Mouse (Mus musculus) heart, embryonic 11.5 days (tissue): ENCODE results near the gene Lgi1. TPM values are rescaled to one million over a fixed set of nuclear protein-coding genes. Genes with fewer than 3 reads are reported as not detected.

Source experiments
- ATAC-seq: fragments of 200-750 bp; cut with Nextera tagmentation; replicated peaks from 2 replicates; pipeline ENCODE4 v1.8.0; 2017; ENCODE audit warnings: moderate library complexity; ENCODE audit not compliant: insufficient number of reproducible peaks, low FRiP score, low TSS enrichment
- H3K27ac ChIP-seq: fragments of 300-500 bp; sonication (generic); 2 replicates; pipeline ENCODE4 v1.5.1; 2014; ENCODE audit warnings: mild to moderate bottlenecking, low read depth, low read length
- H3K27me3 ChIP-seq: fragments of 300-500 bp; sonication (generic); 2 replicates; pipeline ENCODE4 v1.6.1; 2014; ENCODE audit warnings: mild to moderate bottlenecking, low read length, mixed read lengths; ENCODE audit not compliant: control insufficient read depth, insufficient read depth
- H3K36me3 ChIP-seq: fragments of 300-500 bp; sonication (generic); 2 replicates; pipeline ENCODE4 v1.6.1; 2014; ENCODE audit warnings: mild to moderate bottlenecking, low read length, moderate library complexity, mixed read lengths; ENCODE audit not compliant: control insufficient read depth, insufficient read depth
- H3K4me1 ChIP-seq: fragments of 300-500 bp; sonication (generic); 2 replicates; pipeline ENCODE4 v1.6.1; 2014; ENCODE audit warnings: low read length; ENCODE audit not compliant: control insufficient read depth, insufficient read depth
- H3K4me2 ChIP-seq: fragments of 300-500 bp; sonication (generic); 2 replicates; pipeline ENCODE4 v1.6.1; 2014; ENCODE audit warnings: mild to moderate bottlenecking, moderate library complexity
- H3K4me3 ChIP-seq: fragments of 300-500 bp; sonication (generic); 2 replicates; pipeline ENCODE4 v1.5.1; 2014; ENCODE audit warnings: low read depth, low read length
- H3K9ac ChIP-seq: fragments of 300-500 bp; sonication (generic); 2 replicates; pipeline ENCODE4 v1.6.1; 2014; ENCODE audit warnings: mild to moderate bottlenecking, low read depth, low read length, moderate library complexity
- H3K9me3 ChIP-seq: fragments of 300-500 bp; sonication (generic); replicated peaks from 2 replicates; pipeline ENCODE4 v1.6.1; 2016; ENCODE audit warnings: low read length; ENCODE audit not compliant: control insufficient read depth
- WGBS: fragments of 180-500 bp; shearing (Covaris S2); extraction: QIAGEN DNeasy Blood & Tissue Kit; methylation state at CpG from one replicate; pipeline ENCODE4 v1.1.7; 2014; ENCODE audit not compliant: insufficient replicate concordance; 5-methylcytosine and 5-hydroxymethylcytosine counted together
- polyA plus RNA-seq: library from polyadenylated mRNA; unstranded; fragments of >200 nt; fragmentation: Nextera tagmentation; extraction: Ambion mirVana; gene quantifications from 2 replicates; pipeline ENCODE4 v1.2.1, GENCODE M21; 2014

The Lgi1 gene
- polyA plus RNA-seq, 1 experiment from 2014 or later: 0.31 TPM

DNA sequence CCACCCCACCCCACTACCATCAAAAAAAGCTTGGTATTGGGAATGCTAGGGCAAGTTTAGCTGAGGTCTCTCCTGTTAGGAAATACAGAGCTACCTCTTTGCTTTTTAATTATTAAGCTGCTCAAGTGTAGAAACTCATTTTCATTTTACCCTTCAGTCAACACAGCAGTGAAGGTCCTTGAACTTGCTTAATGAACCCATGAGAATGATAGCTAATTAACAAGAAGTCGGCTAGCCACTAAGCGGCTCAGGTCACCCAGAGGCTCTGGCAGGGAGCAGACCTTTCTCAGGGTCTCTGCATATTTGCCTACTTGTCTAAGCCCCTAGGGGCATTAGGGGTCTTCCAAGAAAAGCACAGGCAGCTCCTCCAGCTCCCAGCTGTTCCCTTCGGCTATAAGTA, 75.4 kb downstream of the Lgi1 start:
- WGBS: 75% methylated on average over 3 of the region's 3 CpGs
- Histone ChIP-seq H3K4me1 (no peaks in the 10 kb centered on the region), H3K9ac (no peak overlapping the region), H3K27ac (no peak overlapping the region), H3K36me3 (no peaks in the 10 kb centered on the region), H3K4me3 (no peak overlapping the region), H3K27me3 (no peaks in the 10 kb centered on the region), H3K9me3 (no peaks in the 10 kb centered on the region), H3K4me2 (no peak overlapping the region)
- no peak for ATAC-seq

DNA sequence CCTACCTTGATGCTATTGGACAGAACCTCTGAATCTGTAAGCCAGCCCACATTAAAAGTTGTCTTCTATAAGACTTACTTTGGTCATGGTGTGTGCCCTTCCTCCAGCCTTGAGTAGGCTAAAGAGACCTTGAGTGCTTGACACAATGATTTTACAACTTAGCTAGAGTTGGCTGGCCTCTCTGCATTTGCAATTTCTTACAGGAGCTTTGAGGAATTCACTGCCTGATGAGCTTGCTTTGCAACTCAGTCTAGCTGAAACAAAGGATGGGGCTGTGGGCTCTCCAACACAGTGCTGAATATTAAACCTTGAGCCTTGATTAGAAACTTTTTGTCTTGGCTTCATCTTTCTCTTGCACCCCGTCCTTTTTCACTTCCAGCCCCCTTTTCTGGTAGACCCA, 78.9 kb downstream of the Lgi1 start:
- no peaks in the 10 kb centered on the region for H3K4me1 ChIP-seq
- H3K27ac ChIP-seq: no peak overlapping the region
- 65% methylated on average over 1 of the region's 1 CpGs for WGBS
- H3K36me3 ChIP-seq: no peaks in the 10 kb centered on the region
- no peak overlapping the region for H3K4me2 ChIP-seq
- ATAC-seq: no peak
- no peaks in the 10 kb centered on the region for H3K27me3 ChIP-seq
- peaks cover 3% of the 10 kb centered on the region; the same call in 1 of the 2 replicates for H3K9me3 ChIP-seq
- H3K4me3 ChIP-seq: no peak overlapping the region
- no peak overlapping the region for H3K9ac ChIP-seq

DNA sequence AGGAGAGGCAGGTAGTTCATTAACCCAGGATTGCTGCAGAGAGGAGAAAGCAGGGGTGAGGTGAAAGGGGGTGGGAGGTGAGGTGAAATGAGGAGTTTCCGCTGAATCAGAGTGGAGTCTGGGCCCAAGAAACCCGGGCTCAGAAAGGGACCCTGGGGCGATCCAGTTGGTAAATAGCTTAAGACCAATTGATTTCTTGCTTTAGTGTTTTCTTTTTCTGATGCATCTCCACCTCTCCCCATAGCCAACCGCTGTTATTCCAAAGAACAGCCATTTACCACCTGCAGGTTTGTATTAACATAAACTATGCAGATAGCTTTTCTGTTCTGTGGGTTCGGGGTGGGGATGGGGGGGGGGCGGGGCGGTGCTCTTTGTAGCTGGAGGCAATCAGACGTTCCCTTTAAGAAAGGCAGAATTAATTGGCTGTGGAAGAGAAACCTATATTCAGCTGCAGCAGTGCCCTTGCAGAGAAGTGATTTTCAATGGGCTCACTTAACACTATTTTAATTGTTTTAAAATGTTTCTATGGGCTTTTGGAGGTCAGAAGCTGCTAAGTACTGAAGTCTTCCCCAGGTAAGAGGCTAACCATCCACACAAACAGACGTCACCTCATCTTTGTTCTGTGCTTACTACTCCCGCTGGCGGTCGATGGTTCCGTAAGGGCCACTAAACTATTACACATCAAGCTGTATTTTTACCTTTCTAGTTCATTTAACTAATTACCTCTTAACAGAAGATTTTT, 84.1 kb downstream of the Lgi1 start:
- 35% methylated on average over 13 of the region's 13 CpGs for WGBS
- no peak for ATAC-seq
- H3K27me3 ChIP-seq: no peaks in the 10 kb centered on the region
- no peak overlapping the region for H3K4me2 ChIP-seq
- H3K9ac ChIP-seq: no peak overlapping the region
- H3K36me3 ChIP-seq: no peaks in the 10 kb centered on the region
- no peaks in the 10 kb centered on the region for H3K4me1 ChIP-seq
- H3K4me3 ChIP-seq: no peak overlapping the region
- H3K27ac ChIP-seq: no peak overlapping the region
- peaks cover 3% of the 10 kb centered on the region; the same call in 1 of the 2 replicates for H3K9me3 ChIP-seq

DNA sequence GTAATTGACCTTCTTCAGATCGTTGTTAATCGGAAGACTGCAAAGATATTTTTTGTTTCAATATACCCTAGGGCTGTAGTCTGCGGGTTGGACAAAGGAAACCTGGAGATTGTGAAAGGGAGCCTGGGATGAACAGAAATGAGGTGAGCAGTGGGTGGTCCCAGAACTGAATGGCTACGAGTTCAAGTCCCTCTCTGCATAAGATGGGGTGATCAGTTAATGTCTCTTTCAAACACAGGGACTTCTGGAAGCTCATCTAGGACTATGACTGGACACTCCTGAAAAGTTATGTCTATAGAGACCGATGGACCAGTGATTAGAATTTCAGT, 84.6 kb downstream of the Lgi1 start:
- H3K9ac ChIP-seq: no peak overlapping the region
- H3K4me2 ChIP-seq: no peak overlapping the region
- H3K9me3 ChIP-seq: peaks cover 3% of the 10 kb centered on the region; the same call in 1 of the 2 replicates
- no peak overlapping the region for H3K27ac ChIP-seq
- ATAC-seq: no peak
- WGBS: 71% methylated on average over 5 of the region's 5 CpGs
- no peak overlapping the region for H3K4me3 ChIP-seq
- H3K27me3 ChIP-seq: no peaks in the 10 kb centered on the region
- H3K36me3 ChIP-seq: no peaks in the 10 kb centered on the region
- no peaks in the 10 kb centered on the region for H3K4me1 ChIP-seq

DNA sequence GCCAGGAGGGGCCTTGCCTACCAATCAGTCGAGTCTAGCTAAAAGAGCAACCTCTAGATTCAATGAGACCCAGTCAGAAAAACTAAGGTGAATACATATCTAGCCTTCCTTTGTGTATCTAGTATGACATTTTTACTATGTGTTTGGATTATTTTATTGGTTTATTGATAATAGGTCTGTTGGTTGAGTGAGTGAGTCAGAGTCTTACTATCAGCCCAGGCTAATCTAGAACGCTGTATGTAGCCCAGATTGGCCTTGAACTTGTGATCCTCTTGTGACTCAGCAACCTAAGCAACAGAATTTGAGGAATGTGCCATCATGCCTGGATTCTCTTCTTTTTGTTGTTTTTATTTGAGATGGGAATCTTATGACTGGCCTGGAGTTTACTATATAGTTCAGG, 86.9 kb downstream of the Lgi1 start:
- H3K9ac ChIP-seq: no peak overlapping the region
- H3K4me2 ChIP-seq: no peak overlapping the region
- no peak overlapping the region for H3K27ac ChIP-seq
- no peaks in the 10 kb centered on the region for H3K4me1 ChIP-seq
- H3K4me3 ChIP-seq: no peak overlapping the region
- ATAC-seq: no peak
- no peaks in the 10 kb centered on the region for H3K9me3 ChIP-seq
- WGBS: 82% methylated on average over 2 of the region's 2 CpGs
- H3K36me3 ChIP-seq: no peaks in the 10 kb centered on the region
- H3K27me3 ChIP-seq: no peaks in the 10 kb centered on the region

DNA sequence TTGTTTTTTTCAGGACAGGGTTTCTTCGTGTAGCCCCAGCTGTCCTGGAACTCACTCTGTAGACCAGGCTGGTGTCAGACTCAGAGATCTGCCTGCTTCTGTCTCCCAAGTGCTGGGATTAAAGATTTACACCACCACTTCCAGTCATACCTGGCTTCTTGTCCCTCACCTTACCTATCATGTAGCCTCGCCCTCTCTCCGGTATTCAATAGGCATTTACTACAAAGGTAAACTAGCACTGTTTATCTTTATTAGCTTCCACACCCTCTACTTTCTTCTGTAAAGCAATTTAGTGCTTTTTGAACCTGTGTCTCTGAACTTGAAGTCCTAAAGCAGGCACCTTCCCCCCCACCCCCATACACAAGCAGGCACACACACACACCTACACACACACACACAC, 87.4 kb downstream of the Lgi1 start:
- H3K27ac ChIP-seq: no peak overlapping the region
- no peak for ATAC-seq
- 83% methylated on average over 3 of the region's 3 CpGs for WGBS
- no peaks in the 10 kb centered on the region for H3K27me3 ChIP-seq
- no peaks in the 10 kb centered on the region for H3K9me3 ChIP-seq
- no peak overlapping the region for H3K4me3 ChIP-seq
- H3K4me2 ChIP-seq: no peak overlapping the region
- no peaks in the 10 kb centered on the region for H3K4me1 ChIP-seq
- no peak overlapping the region for H3K9ac ChIP-seq
- no peaks in the 10 kb centered on the region for H3K36me3 ChIP-seq

DNA sequence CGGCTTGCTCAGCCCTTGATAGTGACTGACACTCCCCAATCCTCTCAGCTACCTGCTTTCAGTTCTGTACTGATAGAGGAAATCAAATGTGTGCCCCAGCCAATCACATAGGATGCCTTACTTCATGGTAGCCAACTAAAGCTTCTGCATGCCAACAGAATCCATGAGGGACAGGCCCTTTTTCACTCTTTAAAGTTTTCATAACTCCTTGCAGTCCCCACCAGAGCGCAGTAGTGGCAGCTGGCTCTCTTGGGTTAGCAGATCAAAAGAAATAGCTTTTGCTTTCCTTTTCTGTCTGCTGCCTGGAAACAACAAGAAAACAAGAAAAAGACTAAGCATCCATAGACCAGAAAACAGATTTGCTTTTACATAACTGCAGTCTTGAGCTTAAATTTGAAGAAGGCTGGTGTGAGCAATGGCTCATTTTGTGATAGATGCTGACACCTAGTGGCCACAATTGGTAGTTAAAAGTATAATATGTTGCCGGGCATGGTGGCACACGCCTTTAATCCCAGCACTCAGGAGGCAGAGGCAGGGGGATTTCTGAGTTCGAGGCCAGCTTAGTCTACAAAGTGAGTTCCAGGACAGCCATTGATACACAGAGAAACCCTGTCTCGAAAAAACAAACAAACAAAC, 88.3 kb downstream of the Lgi1 start:
- no peak for ATAC-seq
- H3K4me2 ChIP-seq: no peak overlapping the region

DNA sequence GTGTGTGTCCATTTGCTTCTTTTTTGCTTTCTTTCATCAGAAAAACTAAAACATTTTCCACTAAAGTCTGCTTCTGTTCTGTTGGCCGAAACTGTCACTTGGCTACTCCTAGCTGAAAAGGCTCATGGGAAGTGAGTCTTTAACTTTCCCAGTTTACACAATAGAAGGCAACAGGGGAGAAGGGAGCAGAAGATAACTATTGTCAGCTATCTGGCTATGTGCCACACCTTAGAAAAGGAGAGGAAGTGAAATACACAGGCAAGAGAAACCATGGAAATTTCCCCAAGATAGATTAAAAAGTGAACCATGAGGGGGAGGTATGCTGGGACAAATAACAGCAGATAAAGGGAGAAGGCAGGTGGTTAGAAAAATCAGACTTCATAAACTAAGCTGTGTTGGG, 89.9 kb downstream of the Lgi1 start:
- WGBS: 67% methylated on average over 1 of the region's 1 CpGs
- no peaks in the 10 kb centered on the region for H3K9me3 ChIP-seq
- no peak for ATAC-seq
- no peak overlapping the region for H3K4me2 ChIP-seq
- H3K27me3 ChIP-seq: no peaks in the 10 kb centered on the region
- H3K27ac ChIP-seq: no peak overlapping the region
- H3K9ac ChIP-seq: no peak overlapping the region
- no peak overlapping the region for H3K4me3 ChIP-seq
- H3K4me1 ChIP-seq: no peaks in the 10 kb centered on the region
- no peaks in the 10 kb centered on the region for H3K36me3 ChIP-seq

More for the DNA sequence above, 88.3 kb downstream of the Lgi1 start:
- no peak overlapping the region for H3K4me3 ChIP-seq
- H3K27me3 ChIP-seq: no peaks in the 10 kb centered on the region
- no peaks in the 10 kb centered on the region for H3K4me1 ChIP-seq
- no peaks in the 10 kb centered on the region for H3K36me3 ChIP-seq
- no peaks in the 10 kb centered on the region for H3K9me3 ChIP-seq
- no peak overlapping the region for H3K27ac ChIP-seq
- 40% methylated on average over 6 of the region's 6 CpGs for WGBS
- no peak overlapping the region for H3K9ac ChIP-seq

DNA sequence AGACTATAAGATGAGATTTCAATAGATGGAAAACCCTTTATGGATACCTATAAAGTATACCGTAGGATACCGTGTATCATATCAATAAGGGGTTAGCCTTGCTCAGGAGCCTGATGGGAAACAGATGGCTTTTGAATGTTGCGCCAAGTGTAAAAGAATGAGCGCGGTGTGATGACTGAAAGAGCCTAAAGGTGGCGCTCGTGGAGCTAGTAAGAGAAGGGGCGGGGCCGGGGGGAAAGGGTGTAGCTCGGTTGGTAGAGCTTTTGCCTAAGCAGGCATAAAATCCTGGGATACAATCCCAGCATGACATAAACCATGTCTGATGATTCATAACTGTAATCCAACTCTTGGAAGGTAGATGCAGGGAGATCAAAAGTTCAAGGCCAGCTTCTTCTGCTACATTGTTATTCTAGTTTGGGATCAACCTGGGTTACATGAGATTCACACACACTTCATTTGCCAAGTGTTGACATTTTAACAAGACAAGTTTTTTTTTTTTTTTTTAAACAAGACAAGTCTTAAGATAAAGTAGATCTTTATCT, 90.6 kb downstream of the Lgi1 start:
- 48% methylated on average over 10 of the region's 10 CpGs for WGBS
- Histone ChIP-seq H3K4me2 (no peak overlapping the region), H3K4me3 (no peak overlapping the region), H3K27me3 (no peaks in the 10 kb centered on the region), H3K9ac (no peak overlapping the region), H3K27ac (no peak overlapping the region), H3K9me3 (no peaks in the 10 kb centered on the region), H3K36me3 (no peaks in the 10 kb centered on the region), H3K4me1 (no peaks in the 10 kb centered on the region)
- ATAC-seq: no peak
